Mouse (Mus musculus) adipocyte (in vitro differentiated cells): ENCODE measurements around the gene Cmss1.

Source experiments
- DNase-seq: peaks from one replicate; pipeline ENCODE4 v3.0.0-alpha.2; 2016; ENCODE audit warnings: low spot score

Gene Cmss1

GRCm38 (mm10) chr16:57339765-57340612 is 266.7 kb downstream of the Cmss1 start:
- no peak for DNase-seq

- no peak for DNase-seq
Measured at GRCm38 (mm10) chr16:57336770-57337423, 269.8 kb downstream of the Cmss1 start.

- DNase-seq: no peak
Measured at GRCm38 (mm10) chr16:57332301-57332700, 274.4 kb downstream of the Cmss1 start.

- DNase-seq: peak; percentile 75
Measured at GRCm38 (mm10) chr16:57330111-57330510, 276.6 kb downstream of the Cmss1 start.

- peak; percentile 37 for DNase-seq
Measured at GRCm38 (mm10) chr16:57329028-57329427, 277.6 kb downstream of the Cmss1 start.

- no peak for DNase-seq
Measured at GRCm38 (mm10) chr16:57326996-57327395, 279.7 kb downstream of the Cmss1 start.

GRCm38 (mm10) chr16:57319284-57320124 is 287.2 kb downstream of the Cmss1 start:
- DNase-seq: peak; percentile 37

GRCm38 (mm10) chr16:57318637-57319125 is 288.0 kb downstream of the Cmss1 start:
- DNase-seq: peak; percentile 41

GRCm38 (mm10) chr16:57317882-57318636 is 288.6 kb downstream of the Cmss1 start:
- no peak for DNase-seq

- DNase-seq: no peak
Measured at GRCm38 (mm10) chr16:57317127-57317526, 289.5 kb downstream of the Cmss1 start.

- DNase-seq: peak; percentile 67
Measured at GRCm38 (mm10) chr16:57315026-57315425, 291.6 kb downstream of the Cmss1 start.

- DNase-seq: no peak
Measured at GRCm38 (mm10) chr16:57314236-57314635, 292.4 kb downstream of the Cmss1 start.

GRCm38 (mm10) chr16:57313487-57313886 is 293.2 kb downstream of the Cmss1 start:
- DNase-seq: no peak

GRCm38 (mm10) chr16:57312130-57312529 is 294.5 kb downstream of the Cmss1 start:
- no peak for DNase-seq

GRCm38 (mm10) chr16:57305463-57305862 is 301.2 kb downstream of the Cmss1 start:
- DNase-seq: no peak

- DNase-seq: no peak
Measured at GRCm38 (mm10) chr16:57303716-57304115, 302.9 kb downstream of the Cmss1 start.

GRCm38 (mm10) chr16:57302792-57303698 is 303.6 kb downstream of the Cmss1 start:
- no peak for DNase-seq

- no peak for DNase-seq
Measured at GRCm38 (mm10) chr16:57301512-57302115, 305.1 kb downstream of the Cmss1 start.

GRCm38 (mm10) chr16:57295216-57295934 is 311.3 kb downstream of the Cmss1 start:
- DNase-seq: no peak
